Mouse (Mus musculus) CH12F3 (cell line): ENCODE data around the gene Gm13691.
"Not testable (repeated sequence)": the region's sequence is repeated elsewhere in the genome, so short reads cannot be mapped to it uniquely, and the experiment has no call there.

ENCODE experiments used
- in situ Hi-C: fragments of 300-500 bp; cut with MboI; formaldehyde crosslinking; loops from 2 replicates; pipeline ENCODE4 v1.14.3; 2020; ENCODE audit warnings: low sequenced_read_pairs

The Gm13691 gene

DNA sequence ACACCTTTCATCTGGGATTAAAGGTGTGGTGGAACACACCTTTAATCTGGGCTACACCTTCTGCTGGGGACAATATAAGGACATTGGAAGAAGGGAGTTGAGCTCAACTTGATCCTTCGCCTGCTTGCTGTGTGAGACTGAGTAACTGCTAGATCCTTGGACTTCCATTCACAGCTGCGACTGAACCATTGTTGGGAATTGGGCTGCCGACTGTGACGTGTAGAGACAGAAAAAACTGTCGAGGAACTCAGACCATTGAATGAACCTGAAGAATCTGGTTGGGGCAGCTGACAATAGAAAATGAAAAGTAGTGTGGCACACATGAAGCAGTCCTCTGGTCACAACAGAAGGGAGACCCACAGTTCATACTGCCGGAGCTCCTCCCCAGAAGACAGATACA is at the start of gene Gm13691:
TSS of gene Gm13691 (plus strand) at position 301 of the 400 bp plus-strand sequence.
- in situ Hi-C loops, result not testable (repeated sequence)

DNA sequence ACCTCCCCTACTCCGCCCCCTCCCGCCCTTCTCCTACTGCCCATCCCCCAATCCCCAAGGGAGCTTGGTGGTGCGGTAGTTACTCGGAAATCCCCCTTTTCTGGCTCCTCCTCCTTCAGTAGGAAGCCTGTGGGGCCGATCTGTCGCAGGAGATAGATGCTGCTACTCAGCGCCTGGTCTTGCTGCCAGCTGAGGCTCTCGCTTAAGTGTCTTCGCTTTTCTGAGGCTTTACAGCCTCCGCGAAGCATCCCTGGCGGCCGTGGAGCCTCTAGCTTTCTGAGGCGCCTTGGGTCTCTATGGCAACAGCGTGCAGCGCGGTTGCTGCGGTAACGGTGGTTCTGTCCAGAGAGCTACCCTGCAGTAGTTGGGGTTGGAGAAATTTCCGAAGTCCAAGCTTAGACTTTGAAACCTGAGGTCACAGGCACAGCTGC is 49.4 kb upstream of the Gm13691 start, which contains the start of gene Zswim2:
TSS of gene Zswim2 (minus strand) at position 298 of the 431 bp plus-strand sequence.
- in situ Hi-C loops, result no loop called here

DNA sequence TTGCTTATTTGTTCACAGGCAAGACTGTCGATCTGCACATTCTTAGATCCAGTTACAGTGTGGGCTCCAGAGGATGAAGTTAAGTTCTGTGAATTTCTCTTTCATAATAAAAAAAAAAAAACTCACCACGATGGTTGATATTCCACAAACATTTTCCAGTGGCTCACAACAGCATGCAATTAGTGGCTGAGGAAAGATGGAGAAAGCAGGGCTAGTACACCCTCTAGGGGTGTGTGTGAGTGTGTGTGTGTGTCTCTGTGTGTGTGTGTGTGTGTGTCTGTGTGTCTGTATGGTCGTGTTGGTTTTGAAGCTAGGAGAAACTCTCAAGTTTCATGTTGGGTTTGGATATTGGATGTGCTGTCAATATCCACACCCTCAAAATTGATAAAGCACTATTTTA is 49.0 kb upstream of the Gm13691 start:
- in situ Hi-C loops, result no loop called here

DNA sequence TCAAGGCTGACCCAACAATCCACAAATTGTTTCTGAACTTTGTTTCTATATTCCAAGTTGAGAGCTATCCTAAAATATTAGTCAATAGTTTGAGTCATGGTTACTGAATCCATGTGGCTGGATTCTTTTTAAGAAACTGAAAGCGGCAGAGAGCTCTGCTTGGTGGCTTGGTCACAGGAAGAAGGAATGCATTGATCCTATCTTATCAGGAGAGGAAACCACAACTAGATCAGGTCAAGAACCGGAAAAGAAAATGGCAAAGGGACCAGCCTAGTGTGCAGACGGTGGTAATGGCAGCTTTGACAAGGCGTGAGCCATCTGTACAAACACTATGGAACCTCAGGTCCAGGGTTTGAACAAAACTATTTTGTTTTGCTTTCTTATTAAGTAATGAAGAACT is 48.6 kb upstream of the Gm13691 start:
- in situ Hi-C loops, result no loop called here

DNA sequence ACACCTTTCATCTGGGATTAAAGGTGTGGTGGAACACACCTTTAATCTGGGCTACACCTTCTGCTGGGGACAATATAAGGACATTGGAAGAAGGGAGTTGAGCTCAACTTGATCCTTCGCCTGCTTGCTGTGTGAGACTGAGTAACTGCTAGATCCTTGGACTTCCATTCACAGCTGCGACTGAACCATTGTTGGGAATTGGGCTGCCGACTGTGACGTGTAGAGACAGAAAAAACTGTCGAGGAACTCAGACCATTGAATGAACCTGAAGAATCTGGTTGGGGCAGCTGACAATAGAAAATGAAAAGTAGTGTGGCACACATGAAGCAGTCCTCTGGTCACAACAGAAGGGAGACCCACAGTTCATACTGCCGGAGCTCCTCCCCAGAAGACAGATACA is 35.0 kb upstream of the Gm13691 start, which contains the start of gene Gm13698:
TSS of gene Gm13698 (plus strand) at position 301 of the 400 bp plus-strand sequence.
- in situ Hi-C loops, result not testable (repeated sequence)

DNA sequence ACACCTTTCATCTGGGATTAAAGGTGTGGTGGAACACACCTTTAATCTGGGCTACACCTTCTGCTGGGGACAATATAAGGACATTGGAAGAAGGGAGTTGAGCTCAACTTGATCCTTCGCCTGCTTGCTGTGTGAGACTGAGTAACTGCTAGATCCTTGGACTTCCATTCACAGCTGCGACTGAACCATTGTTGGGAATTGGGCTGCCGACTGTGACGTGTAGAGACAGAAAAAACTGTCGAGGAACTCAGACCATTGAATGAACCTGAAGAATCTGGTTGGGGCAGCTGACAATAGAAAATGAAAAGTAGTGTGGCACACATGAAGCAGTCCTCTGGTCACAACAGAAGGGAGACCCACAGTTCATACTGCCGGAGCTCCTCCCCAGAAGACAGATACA is 29.1 kb upstream of the Gm13691 start, which contains the start of gene Gm13693:
TSS of gene Gm13693 (plus strand) at position 301 of the 400 bp plus-strand sequence.
- in situ Hi-C loops, result not testable (repeated sequence)

DNA sequence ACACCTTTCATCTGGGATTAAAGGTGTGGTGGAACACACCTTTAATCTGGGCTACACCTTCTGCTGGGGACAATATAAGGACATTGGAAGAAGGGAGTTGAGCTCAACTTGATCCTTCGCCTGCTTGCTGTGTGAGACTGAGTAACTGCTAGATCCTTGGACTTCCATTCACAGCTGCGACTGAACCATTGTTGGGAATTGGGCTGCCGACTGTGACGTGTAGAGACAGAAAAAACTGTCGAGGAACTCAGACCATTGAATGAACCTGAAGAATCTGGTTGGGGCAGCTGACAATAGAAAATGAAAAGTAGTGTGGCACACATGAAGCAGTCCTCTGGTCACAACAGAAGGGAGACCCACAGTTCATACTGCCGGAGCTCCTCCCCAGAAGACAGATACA is 23.3 kb upstream of the Gm13691 start, which contains the start of gene Gm13695:
TSS of gene Gm13695 (plus strand) at position 301 of the 400 bp plus-strand sequence.
- in situ Hi-C loops, result not testable (repeated sequence)

DNA sequence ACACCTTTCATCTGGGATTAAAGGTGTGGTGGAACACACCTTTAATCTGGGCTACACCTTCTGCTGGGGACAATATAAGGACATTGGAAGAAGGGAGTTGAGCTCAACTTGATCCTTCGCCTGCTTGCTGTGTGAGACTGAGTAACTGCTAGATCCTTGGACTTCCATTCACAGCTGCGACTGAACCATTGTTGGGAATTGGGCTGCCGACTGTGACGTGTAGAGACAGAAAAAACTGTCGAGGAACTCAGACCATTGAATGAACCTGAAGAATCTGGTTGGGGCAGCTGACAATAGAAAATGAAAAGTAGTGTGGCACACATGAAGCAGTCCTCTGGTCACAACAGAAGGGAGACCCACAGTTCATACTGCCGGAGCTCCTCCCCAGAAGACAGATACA is 17.5 kb upstream of the Gm13691 start, which contains the start of gene Gm13696:
TSS of gene Gm13696 (plus strand) at position 301 of the 400 bp plus-strand sequence.
- in situ Hi-C loops, result not testable (repeated sequence)

DNA sequence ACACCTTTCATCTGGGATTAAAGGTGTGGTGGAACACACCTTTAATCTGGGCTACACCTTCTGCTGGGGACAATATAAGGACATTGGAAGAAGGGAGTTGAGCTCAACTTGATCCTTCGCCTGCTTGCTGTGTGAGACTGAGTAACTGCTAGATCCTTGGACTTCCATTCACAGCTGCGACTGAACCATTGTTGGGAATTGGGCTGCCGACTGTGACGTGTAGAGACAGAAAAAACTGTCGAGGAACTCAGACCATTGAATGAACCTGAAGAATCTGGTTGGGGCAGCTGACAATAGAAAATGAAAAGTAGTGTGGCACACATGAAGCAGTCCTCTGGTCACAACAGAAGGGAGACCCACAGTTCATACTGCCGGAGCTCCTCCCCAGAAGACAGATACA is 11.7 kb upstream of the Gm13691 start, which contains the start of gene Gm13694:
TSS of gene Gm13694 (plus strand) at position 301 of the 400 bp plus-strand sequence.
- in situ Hi-C loops, result not testable (repeated sequence)

DNA sequence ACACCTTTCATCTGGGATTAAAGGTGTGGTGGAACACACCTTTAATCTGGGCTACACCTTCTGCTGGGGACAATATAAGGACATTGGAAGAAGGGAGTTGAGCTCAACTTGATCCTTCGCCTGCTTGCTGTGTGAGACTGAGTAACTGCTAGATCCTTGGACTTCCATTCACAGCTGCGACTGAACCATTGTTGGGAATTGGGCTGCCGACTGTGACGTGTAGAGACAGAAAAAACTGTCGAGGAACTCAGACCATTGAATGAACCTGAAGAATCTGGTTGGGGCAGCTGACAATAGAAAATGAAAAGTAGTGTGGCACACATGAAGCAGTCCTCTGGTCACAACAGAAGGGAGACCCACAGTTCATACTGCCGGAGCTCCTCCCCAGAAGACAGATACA is 5.9 kb upstream of the Gm13691 start, which contains the start of gene Gm13697:
TSS of gene Gm13697 (plus strand) at position 301 of the 400 bp plus-strand sequence.
- in situ Hi-C loops, result not testable (repeated sequence)

DNA sequence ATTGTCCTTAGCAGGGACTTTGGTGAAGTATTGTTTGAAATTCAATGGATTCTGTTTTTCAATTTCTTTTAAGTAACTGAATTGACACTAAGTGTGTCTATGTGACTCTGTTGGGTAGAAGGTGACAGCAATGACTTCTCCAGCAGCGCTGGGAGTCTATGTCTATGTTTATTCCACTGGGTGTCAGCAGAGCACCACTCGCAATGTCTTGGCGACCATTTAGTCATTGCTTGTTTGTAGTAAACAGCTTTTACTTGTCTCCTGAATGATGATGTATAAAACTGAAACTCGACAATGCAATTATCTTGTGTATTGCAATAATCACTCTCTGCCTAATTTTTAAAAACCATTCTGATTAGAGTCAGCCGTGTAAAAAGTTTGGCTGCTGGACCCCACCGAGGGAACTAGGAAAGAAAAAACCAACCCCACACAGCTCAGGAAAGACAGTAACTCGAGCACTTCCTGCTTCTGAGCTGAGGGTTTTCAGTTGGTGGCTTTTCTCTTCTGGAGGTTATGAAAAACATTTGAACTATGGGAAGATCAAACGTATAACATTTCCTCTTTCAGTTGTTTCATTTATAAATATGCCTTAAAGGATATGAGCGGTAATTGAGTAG is 3.4 kb downstream of the Gm13691 start:
- in situ Hi-C loops, result not testable (repeated sequence)

DNA sequence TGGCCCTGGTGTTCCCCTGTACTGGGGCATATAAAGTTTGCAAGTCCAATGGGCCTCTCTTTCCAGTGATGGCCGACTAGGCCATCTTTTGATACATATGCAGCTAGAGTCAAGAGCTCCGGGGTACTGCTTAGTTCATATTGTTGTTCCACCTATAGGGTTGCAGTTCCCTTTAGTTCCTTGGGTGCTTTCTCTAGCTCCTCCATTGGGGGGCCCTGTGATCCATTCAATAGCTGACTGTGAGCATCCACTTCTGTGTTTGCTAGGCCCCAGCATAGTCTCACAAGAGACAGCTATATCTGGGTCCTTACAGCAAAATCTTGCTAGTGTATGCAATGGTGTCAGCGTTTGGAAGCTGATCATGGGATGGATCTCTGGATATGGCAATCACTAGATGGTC is 4.2 kb downstream of the Gm13691 start:
- in situ Hi-C loops, result not testable (repeated sequence)

DNA sequence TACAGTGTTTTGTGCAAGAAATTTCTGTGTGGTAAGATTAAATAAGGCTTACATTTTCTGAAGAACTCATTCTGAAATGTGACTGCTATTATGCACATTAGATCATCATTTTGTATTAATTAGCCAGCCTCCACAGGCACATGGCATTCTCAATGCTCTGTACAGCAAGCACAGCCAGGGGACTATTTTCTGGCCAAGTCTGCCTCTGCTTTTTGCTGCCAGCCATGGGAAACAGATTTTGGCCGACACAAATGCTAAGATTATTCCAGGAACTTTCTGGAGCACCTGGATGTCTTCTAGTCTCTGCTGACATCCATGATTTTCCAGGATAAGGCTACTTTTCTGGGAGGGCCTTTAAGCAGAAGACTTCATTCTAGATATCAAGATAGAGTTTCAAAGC is 18.6 kb downstream of the Gm13691 start:
- in situ Hi-C loops, result no loop called here

DNA sequence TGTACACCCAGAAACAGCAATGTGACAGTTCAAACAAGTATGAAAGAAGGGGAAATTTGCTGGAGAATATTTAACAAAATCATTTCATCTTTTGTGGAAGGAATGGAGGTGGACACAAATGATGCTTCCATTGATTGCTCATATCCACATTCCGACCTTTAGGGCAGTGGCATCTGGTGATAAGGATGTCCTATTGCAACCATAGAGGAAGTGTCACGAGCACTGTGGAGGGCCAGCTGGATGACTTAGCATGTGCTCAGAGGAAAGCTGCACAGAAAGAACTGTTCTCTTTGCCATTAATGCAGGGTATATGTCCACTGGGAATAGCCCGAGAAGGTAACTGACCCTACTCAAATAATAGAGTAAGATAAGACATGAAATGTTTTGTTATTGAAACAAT is 19.5 kb downstream of the Gm13691 start:
- in situ Hi-C loops, result no loop called here

DNA sequence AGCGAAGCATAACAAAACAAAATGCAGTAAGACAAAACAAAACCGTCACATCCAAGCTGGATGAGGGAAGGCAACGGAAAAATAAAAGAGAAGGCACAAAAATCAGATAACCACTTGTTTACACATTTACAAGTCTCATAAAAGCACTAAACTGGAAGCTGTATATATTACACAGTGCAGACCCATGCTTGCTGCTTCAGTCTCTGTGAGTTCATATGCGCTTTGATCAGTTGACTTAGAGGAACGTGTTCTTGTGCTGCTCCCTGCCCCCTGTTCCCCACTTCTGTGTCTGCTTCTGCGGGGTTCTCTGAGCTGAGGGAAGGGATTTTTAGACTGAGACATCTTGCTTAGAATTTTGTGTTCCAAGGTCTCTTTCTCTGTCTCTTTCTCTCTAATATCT is 24.2 kb downstream of the Gm13691 start:
- in situ Hi-C loops, result no loop called here

DNA sequence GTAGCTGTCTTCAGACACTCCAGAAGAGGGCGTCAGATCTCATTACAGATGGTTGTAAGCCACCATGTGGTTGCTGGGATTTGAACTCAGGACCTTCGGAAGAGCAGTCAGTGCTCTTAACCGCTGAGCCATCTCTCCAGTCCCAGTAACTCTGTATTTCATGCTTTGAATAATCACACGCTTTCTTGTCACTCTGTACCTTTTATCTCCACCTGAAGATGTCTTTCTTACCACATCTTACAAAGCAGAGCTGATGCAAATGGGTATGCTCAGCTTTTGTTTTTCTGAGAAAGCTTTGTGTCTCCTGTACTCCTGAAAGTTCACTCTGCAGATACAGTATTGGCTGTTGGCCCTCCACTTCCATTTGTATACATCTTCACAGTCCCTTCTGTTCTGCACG is 25.9 kb downstream of the Gm13691 start:
- in situ Hi-C loops, result not testable (repeated sequence)

DNA sequence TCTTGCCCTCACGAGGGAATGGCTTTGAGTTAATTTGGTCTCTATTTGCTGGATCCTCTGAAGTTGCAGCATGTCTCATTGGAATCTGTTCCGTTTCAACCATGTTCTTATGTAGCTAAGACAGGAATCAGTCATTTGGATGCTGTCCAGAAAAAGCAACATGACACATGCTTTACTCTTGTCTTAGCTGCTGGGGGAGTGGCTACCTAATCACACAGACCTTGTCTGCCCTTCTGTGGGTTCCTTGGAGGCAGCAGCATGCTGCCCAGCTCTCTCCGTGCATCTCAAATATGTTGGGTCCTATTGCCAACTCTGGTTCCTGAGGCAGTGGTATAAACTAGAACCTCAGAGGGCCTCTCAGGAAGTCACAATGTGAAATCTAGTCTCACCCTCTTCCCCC is 28.0 kb downstream of the Gm13691 start:
- in situ Hi-C loops, result no loop called here

DNA sequence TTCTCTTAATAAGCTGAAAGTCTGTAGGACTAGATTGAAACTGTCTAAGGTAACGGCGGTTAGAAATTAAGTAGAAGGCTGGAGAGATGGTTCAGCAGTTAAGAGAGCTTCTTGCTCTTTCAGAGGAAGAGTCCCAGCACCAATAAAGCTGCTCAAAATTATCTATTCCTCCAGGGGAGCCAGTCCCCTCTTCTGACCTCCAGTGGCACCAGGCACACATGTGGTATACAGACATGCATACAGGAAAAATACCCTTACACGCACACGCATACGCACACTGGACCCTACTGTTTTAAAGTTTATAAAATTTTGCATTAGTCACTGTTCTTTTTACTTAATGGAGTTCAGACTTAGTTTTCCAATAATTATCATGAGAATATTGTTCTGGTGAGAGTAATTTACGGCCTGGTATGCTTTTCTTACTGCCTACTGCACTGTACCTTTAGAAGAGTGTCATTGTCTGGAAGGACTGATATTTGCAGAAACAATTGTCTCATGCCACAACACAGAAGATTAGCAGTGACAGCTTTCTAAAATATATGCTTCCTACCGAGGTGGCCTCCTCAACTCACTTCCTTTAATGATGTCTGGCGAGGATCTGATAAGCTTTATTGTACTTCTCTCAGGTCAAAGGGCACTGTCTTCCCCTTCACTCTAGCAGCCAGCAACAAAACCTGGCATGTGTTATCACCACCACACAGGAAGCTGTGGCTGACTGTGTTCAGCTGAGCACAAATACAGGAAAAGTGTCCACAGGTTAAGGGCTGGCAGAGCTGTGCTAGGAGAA is 29.4 kb downstream of the Gm13691 start:
- in situ Hi-C loops, result no loop called here

DNA sequence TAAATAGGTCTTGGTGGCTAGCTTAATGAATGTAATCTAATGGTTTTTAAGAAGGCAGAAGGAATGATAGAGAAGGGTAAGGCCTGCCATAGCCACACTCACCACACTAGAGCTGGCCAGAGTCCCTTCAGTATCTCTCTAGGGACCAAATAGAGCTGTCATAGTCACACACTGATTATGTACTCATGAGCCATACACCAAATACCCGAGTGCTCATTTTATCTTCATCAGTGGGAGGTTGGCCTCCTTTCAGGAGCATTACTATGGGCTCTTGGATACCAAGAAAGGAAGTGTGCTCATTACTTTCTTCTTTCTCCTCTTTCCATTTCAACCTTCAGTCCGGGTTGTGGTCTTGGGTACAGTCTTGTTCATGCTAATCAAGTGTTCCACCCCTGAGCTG is 31.6 kb downstream of the Gm13691 start:
- in situ Hi-C loops, result no loop called here

DNA sequence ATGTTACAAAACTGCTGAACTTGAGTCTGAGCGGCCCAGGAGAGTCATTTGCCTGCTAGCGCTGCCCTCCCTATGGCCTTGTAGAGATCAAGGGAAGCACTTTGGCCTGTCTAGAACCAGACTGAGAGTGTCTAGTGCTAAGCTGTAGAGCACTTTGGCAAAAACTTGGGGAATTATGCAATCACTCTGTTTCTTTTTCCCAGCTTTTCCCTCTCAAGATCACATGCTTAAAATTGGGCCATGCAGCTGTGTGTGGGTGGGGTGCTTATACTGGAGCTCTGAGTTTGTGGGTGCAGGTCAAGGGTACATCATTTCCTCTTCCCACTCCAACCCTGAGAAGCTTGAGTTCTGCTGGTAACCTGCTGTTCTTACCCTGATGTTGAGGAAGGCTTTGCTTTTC is 32.6 kb downstream of the Gm13691 start:
- in situ Hi-C loops, result no loop called here

DNA sequence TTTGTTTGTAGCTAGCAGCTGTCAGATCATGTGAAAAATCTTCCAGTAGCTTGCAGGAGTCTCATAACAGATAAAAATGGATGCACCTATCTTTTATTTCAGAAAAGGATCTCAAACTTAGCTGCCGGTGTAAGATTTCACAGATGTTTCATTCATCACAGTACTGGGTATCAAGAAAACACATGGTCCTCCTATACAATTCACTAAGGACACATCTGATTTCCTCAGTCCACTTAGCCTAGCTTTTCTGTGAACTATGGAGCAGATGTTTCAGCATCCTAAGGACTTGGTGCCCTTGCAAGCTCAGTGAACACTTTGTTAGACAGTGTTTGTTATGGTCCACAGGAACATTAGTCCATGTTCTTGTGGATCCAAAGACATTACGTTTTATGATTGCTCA is 33.0 kb downstream of the Gm13691 start:
- in situ Hi-C loops, result no loop called here

DNA sequence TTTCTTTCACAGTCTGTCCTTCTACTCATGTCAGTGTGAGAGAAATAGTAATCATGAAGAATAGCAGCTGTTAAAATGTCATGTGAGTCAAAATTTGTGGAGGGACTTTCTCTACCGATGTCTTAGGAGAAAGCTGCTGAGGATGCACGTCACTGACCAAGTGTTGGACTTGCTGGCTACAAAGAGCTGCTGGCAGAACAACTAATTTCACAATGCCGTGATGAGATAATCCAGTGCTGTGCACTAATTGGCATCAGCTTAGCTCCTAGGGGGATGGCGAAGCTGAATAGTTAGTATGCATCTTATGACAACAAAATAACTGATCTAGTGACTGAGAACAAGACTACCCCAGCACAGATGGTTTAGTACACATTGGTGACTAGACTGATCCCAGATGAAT is 34.9 kb downstream of the Gm13691 start:
- in situ Hi-C loops, result no loop called here
